Mouse (Mus musculus): ENCODE measurements around the gene Slc24a3. TPM values are rescaled to one million over a fixed set of nuclear protein-coding genes. Genes with fewer than 3 reads are reported as not detected.

Gene Slc24a3
- total and polyA plus RNA-seq, 3 experiments, result not detected

DNA sequence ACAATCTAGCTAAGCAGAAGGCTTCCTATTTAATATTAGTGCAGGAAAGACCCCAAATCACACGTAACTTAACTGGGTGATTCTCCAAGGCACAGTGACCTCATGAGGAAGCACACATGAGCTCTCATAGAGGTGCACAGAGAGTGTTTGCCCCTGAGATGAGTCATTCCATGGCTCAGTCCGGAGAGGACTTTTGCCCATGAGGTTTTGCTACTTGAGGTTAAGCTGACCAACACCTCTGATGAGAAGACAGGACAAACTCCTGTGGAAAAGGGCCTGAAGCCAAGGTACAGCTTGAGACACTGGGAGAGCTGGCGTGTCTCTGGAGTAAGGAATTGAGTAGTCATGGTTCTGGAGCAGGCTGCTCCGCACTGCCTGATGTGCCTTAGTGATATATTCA is 56.1 kb downstream of the Slc24a3 start:
- Histone ChIP-seq H3K9ac (ENCODE audit: control insufficient read depth, low read depth, low read length, poor library complexity, severe bottlenecking) (no peak overlapping the region), H3K4me3 (ENCODE audit: control insufficient read depth in 1 of 2, insufficient read depth in 1 of 2, low read depth in 2 of 2, low read length in 2 of 2) (no peak overlapping the region), H3K79me2 (ENCODE audit: control insufficient read depth, insufficient read depth, low read length, poor library complexity) (no peaks in the 10 kb centered on the region), H3K4me1 (ENCODE audit: control insufficient read depth in 1 of 2, insufficient read depth in 2 of 2, low read length in 2 of 2) (no peaks in the 10 kb centered on the region), H3K36me3 (ENCODE audit: control insufficient read depth in 1 of 2, insufficient read depth in 2 of 2, low read length in 2 of 2) (no peaks in the 10 kb centered on the region), H3K27ac (ENCODE audit: control insufficient read depth, low read depth, low read length) (no peak overlapping the region), H3K9me3 (replicated peaks; ENCODE audit: insufficient read depth, low read length) (no peaks in the 10 kb centered on the region), H3K27me3 (ENCODE audit: control insufficient read depth in 1 of 2, insufficient read depth in 2 of 2, low read length in 2 of 2) (no peaks in the 10 kb centered on the region)
- no peak for TF ChIP-seq MAX (IDR thresholded peaks at IDR 0.05; ENCODE audit: low read length)
- TF ChIP-seq ETS1 (IDR thresholded peaks at IDR 0.05; ENCODE audit: low read depth, low read length), result no peak
- TF ChIP-seq TCF12 (IDR thresholded peaks at IDR 0.05; ENCODE audit: low read depth, low read length), result no peak
- no peak for TF ChIP-seq MYC (IDR thresholded peaks at IDR 0.05; ENCODE audit: low read depth, low read length)
- no peak for TF ChIP-seq UBTF (IDR thresholded peaks at IDR 0.05; ENCODE audit: borderline replicate concordance, insufficient read depth, low read depth, low read length)
- TF ChIP-seq ELF1 (IDR thresholded peaks at IDR 0.05; ENCODE audit: low read depth, low read length), result no peak
- no peak for TF ChIP-seq NELFE (IDR thresholded peaks at IDR 0.05; ENCODE audit: low read depth, low read length)
- TF ChIP-seq GATA1 (IDR thresholded peaks at IDR 0.05; ENCODE audit: low read depth, low read length), result no peak
- no peak for TF ChIP-seq JUND (IDR thresholded peaks at IDR 0.05; ENCODE audit: low read depth, low read length)
- no peak for TF ChIP-seq MXI1 (IDR thresholded peaks at IDR 0.05; ENCODE audit: low read depth, low read length)
- no peak for TF ChIP-seq E2F4 (IDR thresholded peaks at IDR 0.05; ENCODE audit: borderline replicate concordance, low read depth, low read length)
- TF ChIP-seq TAL1 (IDR thresholded peaks at IDR 0.05; ENCODE audit: low read length), result no peak
- no peak for TF ChIP-seq SMC3 (IDR thresholded peaks at IDR 0.05; ENCODE audit: low read depth, low read length)
- DNase-seq (ENCODE audit: low read depth, low spot score), result no peak

DNA sequence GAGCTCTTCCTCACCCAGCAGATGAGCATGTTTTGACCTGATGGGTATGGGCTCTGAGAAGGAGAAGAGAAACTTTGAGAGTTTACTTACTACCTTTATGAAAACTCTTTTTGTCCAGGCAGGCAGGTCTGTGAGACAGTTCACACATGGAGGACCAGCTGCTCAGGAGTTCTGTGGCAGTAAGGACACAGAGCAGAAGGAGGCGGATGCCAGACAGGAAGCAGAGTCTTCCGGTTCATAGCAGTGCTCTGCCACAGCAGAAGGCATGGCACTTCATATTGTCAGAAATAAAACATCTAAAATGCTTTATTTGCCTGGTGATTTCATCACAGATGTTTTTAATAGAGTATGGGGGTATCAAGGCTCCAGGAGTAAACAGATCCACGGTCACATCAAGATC is 58.1 kb downstream of the Slc24a3 start:
- Histone ChIP-seq H3K9me3 (replicated peaks; ENCODE audit: insufficient read depth, low read length) (no peaks in the 10 kb centered on the region), H3K4me1 (ENCODE audit: control insufficient read depth in 1 of 2, insufficient read depth in 2 of 2, low read length in 2 of 2) (no peaks in the 10 kb centered on the region), H3K79me2 (ENCODE audit: control insufficient read depth, insufficient read depth, low read length, poor library complexity) (no peaks in the 10 kb centered on the region), H3K27me3 (ENCODE audit: control insufficient read depth in 1 of 2, insufficient read depth in 2 of 2, low read length in 2 of 2) (no peaks in the 10 kb centered on the region), H3K9ac (ENCODE audit: control insufficient read depth, low read depth, low read length, poor library complexity, severe bottlenecking) (no peak overlapping the region), H3K4me3 (ENCODE audit: control insufficient read depth in 1 of 2, insufficient read depth in 1 of 2, low read depth in 2 of 2, low read length in 2 of 2) (no peak overlapping the region), H3K36me3 (ENCODE audit: control insufficient read depth in 1 of 2, insufficient read depth in 2 of 2, low read length in 2 of 2) (no peaks in the 10 kb centered on the region), H3K27ac (ENCODE audit: control insufficient read depth, low read depth, low read length) (no peak overlapping the region)
- DNase-seq (ENCODE audit: low read depth, low spot score), result no peak
- TF ChIP-seq MAX (IDR thresholded peaks at IDR 0.05; ENCODE audit: low read length) (no peak), ELF1 (IDR thresholded peaks at IDR 0.05; ENCODE audit: low read depth, low read length) (no peak), NRF1 (IDR thresholded peaks at IDR 0.05; ENCODE audit: insufficient read depth, low read depth, low read length, poor library complexity, severe bottlenecking) (no peak), MEF2A (IDR thresholded peaks at IDR 0.05; ENCODE audit: extremely low read depth, insufficient replicate concordance, low read depth, low read length, poor library complexity, severe bottlenecking) (no peak), MYC (IDR thresholded peaks at IDR 0.05; ENCODE audit: low read depth, low read length) (no peak), RCOR1 (IDR thresholded peaks at IDR 0.05; ENCODE audit: low read depth, low read length) (no peak)
